Mouse (Mus musculus) heart, postnatal 4 days (tissue): Measurements from ENCODE around the gene Cnr2. TPM values are rescaled to one million over a fixed set of nuclear protein-coding genes. Genes with fewer than 3 reads are reported as not detected.

Experiments used
- DNase-seq: peaks from one replicate; pipeline ENCODE4 v3.0.0; 2021
- total RNA-seq, 2 experiments: library from RNA; stranded (reverse); gene quantifications; 2 replicates each; pipeline ENCODE4 v1.2.3; 2021

Cnr2 gene
- under 1 TPM; 0.68 to 0.74 TPM for total RNA-seq

DNA sequence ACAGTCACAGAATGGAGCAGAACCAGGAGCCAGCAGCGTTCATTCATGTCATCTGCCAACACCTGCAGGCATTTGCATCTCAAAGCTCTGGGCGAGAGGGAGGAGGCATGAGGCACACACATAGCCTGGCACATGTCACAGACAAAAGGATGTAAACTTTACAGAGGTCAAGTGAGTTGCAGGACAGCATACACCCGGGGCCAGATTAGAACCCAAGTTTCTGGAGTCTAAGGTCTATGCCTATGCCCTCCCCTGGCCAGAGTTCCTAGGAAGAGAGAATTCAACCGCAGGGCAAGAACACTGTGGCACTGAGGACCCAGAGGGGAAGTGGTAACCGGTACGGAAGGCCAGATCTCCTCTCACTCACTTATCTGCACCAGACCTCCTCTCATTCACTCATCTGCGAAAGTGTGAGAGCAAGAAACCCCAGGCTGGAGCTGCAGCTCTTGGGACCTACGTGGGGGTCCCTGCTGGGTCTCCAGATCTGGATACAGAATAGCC lies at the start of gene Cnr2:
Cnr2 (plus strand) TSS at position 324 of the 501 bp plus-strand sequence.
- no peak for DNase-seq

DNA sequence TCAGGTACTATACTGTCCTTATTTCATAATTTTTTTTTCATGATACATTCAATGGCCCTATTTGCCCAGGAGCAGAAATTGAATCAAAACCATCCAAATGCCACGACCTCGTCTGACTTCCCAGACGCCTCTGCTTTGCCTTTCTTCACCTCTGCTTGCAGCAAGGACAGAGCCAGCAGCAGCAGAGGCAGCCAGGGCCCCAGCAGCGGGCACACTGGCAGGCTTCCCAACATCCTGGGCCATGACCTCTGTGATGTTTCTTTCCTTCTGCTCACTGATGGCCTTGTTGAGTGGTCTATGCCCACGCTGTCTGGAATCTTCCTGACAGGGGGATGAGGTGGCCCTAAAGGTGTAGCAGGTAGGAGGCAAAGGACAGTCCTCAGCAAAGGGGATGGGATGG lies 47.6 kb upstream of the Cnr2 start:
- peak; percentile 72 for DNase-seq

DNA sequence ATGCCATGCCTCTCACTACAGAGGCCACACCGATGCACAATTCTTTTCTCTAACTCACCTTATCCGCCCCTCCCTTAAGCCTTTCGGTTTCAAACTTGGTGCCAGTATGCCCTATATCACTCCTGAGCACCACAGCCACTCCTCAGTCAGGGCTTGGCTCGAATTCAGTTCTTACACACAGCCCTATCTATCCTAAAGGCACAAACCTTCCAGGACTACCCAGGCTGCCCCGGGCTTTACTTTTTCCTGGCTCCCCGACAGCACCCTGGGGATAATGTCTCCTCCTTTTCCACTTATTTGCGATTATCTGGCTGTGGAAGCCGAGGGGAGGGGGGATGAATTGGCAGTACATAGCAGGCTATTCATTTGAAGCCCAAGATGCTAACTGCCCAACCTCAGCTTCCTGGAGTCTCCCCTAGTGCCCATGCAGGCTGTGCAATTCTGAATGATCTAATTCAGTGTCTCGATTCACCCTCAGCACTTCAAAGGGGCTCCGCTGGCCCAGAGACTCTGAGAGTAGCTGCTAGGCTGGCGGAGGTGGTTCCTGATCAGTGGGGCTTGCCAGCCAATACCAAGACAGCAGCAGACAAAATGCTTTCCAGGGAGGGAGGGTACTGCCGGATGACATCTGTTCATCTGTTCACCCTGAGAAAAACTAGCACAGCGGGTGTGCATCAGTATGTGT lies 44.6 kb upstream of the Cnr2 start:
- DNase-seq, result peak; percentile 27

DNA sequence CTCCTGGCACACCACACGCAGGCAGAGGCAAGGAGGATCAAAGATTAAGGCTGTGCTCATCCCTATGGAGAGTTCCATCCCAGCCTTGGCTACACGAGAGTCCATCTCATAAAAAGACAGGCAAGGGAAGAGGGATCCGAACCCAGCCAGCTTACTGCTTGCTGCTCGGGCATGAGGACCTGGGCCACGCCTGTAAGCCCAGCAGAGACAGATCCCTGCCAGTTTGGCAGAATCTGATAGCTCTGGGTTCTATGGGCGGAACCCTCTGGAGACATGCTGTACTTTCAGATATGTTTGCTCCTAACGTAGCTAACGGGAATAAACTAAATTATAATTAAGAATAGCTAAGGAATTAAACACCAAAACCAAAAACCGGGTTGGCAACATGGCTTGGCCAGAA lies 43.3 kb upstream of the Cnr2 start:
- DNase-seq, result no peak

DNA sequence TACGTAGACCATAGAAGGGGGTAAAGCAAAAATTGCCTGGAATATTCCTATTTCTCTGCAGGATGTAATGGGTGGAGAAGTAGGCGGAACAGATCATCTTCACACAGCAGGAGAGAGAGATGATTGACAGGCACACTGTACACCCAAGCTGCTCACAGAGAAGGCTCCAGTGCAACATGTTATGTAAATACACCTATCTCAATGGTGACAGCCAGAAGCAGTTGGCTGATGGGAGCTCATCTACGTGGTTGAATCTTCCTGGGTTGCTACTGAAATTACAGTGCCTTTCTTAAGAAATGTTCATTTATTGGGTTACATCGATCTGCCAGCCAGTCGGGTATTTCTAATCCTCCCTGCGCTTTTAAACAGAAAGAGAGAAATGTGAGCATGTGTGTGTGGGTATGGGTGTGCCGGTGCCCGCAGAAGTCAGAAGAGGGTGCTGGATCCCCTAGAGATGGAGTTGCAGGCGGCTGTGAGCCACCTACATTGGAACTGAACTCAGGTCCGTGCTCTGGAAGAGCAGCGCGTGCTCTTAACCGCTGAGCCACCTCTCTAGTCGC lies 41.1 kb upstream of the Cnr2 start:
- DNase-seq, result no peak

DNA sequence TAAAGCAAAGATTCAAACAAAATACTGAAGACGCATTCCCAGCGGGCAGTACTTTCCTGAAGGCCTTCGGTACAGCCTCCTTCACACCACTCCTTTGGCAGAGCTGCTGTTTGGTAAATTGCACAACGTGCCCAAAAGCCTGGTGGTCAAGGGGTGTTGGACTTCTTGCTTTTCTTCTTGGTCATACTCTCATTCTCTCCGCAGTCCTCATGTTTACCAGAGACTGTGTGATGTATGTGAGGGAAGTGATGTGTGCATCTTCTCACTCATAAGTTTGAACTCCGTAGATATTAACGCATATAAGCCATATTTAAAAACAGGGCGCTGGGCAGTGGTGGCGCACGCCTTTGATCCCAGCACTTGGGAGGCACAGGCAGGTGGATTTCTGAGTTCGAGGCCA lies 40.6 kb upstream of the Cnr2 start:
- no peak for DNase-seq

DNA sequence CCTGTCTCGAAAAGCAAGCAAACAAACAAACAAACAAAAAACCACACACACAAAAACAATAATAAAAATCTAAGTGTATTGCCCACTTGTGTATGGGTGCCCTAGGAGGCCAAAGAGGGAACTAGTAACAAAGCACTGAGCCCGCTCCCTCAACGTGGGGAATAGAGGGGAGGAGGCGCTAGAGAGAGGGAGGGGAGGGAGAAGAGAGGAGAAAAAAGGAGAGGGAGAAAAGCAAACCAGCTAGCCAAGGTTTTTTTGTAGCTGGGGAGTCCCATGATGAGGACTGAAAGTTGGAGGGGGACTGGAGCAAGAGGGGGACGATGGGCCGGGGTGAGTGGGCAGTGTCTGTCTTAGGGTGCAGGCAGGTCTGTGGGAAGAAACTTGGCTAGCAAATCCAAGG lies 40.1 kb upstream of the Cnr2 start:
- DNase-seq, result peak; percentile 28

DNA sequence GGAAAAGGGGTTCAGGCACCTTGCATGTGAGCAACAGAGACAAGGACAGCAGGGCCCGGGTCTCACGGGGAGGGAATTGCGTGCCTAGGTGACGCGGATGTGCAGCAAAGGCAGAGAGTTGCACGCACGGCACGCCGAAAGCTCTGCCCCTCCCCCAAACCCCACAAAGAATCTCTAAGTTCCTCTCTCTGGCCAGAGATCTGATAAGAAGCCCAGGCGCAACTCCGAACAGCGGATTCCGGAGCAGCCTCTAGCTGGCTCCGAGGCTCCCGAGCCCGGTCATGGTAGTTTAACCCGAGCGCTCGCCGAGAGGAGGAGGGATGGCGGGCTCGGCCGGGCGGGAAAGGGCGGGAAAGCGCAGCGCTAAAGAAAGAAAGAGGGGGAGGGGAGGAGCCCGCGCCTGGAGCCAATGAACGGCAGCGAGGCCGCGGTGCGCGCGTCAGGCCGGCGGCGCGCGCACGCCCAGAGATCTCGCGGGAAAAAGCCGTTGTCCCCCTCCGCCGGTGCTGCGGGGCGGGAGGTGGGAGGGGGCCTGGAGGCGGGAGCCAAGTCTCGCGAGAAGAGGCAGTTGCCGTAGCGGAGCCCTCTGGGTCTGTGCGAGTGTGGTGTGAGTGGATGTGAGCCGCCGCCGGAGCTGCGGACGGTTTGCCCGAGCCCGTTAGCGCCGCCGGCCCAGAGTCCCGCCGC lies 39.5 kb upstream of the Cnr2 start, which contains the start of gene Srsf10:
Srsf10 (plus strand) TSS at position 212 of the 687 bp plus-strand sequence.
- peak; percentile 97 for DNase-seq

DNA sequence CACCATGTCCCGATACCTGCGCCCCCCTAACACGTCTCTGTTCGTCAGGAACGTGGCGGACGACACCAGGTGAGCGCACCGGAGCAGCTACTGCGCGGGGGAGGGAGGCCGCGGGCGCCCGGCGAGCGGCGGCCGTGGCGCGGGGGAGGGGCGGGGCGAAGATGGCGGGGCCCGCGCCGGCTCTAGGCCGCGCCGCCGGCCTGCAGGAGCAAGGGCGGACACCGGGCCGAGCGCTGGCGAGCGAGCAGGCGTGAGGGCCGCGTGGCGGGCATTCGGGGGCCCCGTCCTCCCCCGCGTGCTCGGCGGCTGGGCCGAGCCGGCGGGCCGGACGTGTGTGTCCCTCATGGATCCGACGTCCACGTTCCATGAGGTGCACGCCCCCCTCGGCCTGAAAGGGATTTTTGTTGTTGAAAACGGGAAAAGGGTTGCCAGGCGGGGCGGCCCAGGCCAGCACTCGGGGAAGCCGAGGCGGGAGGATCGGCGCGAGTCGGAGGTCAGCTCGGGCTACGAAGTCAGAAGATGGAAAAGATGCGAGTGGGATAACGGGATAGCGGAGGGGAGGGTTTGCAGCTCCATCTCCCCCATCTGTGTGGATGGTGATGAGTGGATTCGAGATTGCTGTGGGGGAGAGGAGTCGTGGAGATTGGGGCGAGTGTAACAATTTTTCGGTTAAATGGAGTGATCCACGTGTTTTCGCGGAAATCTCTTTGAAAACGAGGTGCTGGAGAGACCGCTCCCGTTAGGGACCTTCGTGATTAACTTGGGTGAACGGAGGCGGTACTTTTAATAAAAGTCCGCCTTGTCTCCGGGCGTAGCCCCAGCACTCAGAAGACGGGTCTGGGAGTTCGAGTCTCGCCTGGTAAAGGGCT lies 38.7 kb upstream of the Cnr2 start:
- DNase-seq, result peak; percentile 81

DNA sequence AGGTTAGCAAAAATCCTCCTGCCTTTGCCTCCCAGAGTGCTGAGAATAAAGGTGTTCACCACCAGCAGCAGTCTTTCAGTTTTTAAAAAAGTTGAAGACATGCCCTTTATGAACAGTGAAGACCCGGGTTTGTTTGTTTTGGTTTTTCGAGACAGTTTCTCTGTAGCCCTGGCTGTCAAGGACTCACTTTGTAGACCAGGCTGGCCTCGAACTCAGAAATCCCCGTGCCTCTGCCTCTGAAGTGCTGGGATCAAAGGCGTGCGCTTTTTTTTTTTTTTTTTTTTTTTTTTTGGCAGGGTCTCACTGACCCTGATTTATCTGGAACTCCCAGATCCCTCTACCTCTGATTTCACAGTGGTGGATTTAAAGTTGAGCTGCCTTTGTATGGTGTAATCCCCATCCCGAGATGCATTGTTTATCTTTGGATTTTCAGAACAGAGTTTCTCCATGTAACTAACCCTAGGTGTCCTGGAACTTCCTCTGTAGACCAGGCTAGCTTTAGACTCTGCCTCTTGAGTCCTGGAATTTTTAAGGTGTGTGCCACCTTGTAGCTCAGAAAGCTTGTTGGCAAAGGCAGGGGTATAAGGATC lies 37.5 kb upstream of the Cnr2 start:
- DNase-seq, result no peak

DNA sequence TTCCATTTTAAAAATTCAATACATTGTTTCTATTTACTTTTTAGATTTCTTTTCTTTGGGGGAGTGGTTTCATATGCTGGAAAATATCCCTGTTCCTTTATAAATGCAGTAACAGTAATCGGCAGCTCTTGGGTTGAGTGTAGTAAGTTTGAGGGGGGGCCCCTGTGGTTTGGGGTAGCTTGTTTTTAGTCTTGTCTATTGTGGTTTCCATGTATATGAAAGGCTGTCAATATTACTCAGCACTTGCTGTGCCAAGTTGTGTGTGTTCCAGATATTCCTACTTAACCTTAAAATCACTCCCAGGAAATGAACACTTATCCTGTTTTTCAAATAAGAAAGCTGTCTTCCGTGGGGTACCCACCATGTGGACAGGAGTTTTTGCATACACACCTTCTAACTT lies 26.2 kb upstream of the Cnr2 start:
- DNase-seq, result no peak

DNA sequence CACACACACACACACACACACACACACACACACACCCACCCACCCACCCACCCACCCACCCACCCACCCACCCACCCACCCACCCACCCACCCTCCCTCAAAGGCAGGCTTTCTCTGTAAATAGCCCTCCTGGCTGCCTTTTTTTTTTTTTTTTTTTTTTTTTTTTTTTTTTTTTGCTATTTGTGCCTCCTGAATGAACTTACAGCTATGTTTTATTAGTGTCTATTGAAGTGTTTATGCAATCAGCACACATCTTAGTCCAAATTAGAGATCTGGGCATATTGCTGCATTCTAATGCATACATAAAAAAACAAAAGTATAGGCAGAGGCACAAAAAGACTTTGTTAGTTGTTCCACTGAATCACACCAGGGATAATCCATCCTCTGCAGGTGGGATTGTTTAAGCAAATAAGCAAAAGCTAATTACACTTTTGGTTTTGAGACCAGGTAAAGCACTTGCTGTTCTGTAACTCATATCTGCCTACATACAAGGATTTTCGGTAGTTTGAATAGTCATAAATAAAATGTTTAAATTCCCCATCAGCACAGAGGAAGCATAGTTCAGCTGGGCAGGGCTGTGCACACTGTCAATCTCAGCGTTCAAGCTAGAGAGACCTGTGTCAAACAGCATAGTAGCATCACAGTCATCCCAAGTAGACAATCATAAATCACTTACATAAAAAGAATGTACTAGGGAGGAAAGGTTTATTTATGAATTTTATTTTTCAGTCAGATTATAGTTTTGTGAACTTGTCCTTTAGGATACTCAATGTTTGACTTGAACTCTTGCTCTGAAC lies 24.8 kb upstream of the Cnr2 start:
- DNase-seq, result no peak

DNA sequence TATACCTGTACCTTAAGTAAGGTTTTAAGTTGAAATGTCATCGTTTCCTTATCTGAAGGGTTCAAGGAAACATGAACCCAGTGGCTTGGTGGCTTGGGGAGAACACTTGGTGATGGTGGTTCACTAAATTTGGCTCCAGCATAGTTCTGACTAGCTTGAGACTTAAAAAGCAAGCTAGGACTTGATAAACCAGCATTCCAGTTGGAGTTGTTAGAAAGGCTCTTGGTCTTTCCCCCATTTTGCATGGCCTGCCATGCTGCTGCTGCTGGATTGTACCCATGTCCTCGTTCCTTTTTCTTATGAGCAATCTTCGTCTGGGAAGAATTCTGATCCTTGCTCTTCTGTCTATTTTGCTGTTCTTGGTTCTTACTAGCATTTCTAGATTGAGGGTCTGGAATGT lies 23.2 kb upstream of the Cnr2 start:
- DNase-seq, result no peak

DNA sequence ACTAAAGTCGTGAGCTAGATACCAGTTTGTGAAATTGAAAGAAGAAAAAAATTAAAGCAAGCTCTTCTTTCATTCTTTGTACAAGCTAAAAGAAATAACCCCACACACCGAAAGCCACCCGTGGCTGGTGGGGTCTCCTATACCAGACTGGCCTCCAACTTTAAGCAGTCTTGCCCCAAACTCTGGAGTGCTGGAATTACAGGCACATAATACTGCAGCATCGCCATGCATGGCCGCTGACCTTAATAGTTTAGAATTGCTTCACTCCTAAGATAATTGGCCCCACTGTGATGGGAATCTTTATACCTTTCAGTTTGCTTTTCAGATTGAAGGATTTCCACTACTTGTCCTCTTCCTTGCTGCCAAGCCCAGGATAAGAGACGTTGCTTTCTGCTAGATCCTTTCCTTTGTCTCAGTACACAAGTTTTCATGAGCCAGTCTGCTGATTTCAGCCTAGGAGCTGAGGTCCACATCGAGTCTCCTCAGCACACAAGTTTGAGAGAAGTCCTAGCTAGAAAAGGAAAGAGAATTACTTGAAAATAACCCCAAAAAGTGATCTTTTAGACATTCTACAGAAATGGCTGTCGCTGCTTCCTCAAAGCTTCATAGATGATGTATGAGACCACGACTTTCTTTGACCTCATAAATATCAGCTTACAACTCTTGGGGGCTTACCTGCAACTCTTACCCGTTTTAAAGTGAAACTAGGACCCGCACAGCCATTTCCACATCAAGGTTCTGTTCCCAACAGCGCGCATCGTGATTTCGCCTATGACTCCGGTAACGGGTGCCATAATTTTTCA lies 22.4 kb upstream of the Cnr2 start:
- DNase-seq, result peak; percentile 9

DNA sequence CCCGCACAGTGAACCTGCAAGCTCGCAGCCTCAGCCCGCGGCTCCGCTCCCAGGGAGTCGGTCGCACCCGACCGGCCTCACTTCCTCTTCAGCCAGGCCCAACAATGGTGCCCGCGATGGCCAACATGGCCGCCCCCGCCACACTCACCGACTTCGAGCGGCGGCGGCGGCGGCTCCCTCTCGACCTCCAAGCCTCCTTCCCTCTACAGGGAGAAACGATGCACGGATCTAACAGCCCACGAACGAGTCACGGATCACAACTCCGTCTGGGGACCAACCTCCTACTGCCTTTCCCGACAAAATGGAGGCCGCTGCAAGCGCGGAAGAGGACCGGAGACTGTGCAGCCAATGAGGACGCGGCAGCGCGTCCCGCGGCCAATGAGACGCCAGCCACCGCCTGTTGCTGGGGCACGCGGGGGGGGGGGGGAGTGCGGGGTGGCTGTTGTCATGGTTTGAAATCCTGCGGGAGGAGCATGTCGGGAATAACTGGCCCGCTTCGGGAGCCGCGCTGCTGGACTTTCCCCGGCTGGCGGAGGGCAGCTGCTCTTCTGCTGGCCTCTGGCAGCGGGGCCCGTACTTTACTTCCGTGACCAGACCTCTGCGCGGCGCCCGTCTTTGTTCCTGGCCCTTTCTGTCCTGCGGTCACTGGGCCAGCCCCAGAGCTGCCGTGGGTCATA lies 21.5 kb upstream of the Cnr2 start, which contains the start of gene Pnrc2:
Pnrc2 (minus strand) TSS at position 325 of the 677 bp plus-strand sequence.
- DNase-seq, result peak; percentile 91

DNA sequence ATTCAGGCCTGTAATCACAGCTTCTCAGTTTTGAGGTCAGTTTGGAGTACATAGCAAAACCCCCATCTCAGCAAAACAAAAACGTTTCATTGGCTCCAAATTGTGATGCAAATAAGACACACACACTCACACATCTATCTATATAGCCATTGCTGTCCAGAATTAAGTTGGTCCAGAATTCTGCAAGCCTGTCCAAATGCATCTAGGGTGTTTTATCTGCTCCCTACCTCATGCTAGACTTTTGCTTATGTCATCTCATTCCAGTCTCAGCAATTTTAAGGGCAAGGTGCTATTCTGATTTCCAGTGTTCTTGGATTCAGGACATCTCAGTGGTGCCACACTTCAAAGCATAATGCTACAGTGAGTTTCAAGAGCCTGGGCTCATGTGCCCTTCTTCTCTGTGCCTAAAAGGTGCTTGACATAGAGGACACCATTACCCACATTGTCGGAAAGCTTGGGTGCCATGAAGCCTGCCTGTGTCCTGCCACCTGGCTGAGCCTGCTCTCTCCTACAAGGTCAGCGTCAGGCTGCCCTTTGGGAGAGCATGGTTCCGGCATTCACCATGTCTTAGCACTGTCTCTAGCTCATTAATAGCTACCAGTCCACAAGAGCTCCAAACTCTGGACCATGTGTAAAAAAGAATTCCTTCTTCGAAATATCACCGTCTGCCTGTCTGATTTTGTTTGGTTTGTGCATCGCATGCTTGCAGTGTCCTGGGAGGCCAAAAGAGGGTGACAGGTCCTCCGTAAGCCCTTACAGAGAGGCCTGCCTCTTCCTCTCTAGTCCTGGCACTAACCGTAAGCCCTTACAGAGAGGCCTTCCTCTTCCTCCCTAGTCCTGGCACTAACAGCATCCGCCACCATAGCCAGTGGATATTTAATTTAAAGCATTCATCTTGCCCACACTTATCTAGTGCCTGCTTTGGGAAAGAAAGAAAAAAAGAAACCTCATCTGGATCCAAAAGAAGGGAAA lies 20.3 kb upstream of the Cnr2 start:
- DNase-seq, result peak; percentile 13

DNA sequence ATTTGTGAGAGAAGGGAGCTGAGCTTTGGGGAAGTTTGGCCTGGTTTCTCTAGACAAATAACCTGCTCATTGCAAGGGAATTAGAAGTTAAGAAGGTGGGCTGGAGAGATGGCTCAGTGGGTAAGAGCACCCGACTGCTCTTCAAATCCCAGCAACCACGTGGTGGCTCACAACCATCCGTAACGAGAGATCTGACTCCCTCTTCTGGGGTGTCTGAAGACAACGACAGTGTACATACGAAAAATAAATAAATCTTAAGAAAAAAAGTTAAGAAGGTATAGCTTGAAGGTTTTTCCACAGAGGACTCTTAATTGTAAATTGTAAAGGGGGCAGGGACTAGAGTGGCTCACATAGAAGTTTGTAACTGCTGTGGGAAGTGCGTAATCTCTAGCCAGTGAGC lies 19.6 kb upstream of the Cnr2 start:
- DNase-seq, result no peak

DNA sequence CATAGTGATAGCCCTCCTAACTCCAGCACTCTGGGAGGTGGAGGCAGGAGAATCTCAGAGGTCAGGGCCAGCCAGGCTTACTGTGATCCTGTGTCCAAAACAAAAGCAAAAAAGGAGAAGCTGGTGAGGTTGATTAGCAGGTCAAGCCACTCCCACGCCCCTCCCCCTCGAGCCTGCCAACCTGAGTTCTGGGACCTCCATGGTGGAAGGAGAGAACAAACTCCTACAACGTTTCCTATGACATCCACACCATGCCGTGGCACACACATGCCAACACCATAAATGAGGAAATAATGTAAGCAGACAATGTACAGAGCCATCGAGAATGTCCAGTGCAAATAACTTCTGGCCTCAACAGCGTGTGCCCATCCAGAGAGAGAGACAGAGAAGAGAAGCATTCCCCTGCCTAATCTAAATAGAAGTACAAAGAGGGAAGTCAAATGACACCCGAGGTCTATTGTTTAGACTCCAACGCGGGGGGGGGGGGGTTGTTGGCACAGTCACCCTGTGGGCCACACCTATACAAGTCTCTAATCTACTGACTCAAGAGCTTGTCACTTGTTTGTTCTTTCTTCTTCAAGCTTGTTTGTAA lies 19.1 kb upstream of the Cnr2 start:
- peak; percentile 78 for DNase-seq
